Mouse (Mus musculus) ES-E14 (cell line): ENCODE data around the gene Cops4. TPM values are rescaled to one million over a fixed set of nuclear protein-coding genes. Genes with fewer than 3 reads are reported as not detected.

ENCODE experiments used
- DNase-seq: peaks from one replicate; pipeline ENCODE4 v3.0.0-alpha.2; 2013; ENCODE audit warnings: low read depth, low spot score
- H3K27ac ChIP-seq: 2 replicates; pipeline ENCODE4 v1.5.1; 2012; ENCODE audit warnings: low read depth, mild to moderate bottlenecking, low read length, moderate library complexity, mixed read lengths; ENCODE audit not compliant: poor library complexity, insufficient read depth, severe bottlenecking
- H3K36me3 ChIP-seq: 2 replicates; pipeline ENCODE4 v1.6.1; 2012; ENCODE audit warnings: mild to moderate bottlenecking, low read length, moderate library complexity, mixed read lengths; ENCODE audit not compliant: control insufficient read depth, poor library complexity, insufficient read depth, severe bottlenecking
- H3K4me1 ChIP-seq, 2 experiments: fragments of 150-350 bp in 1 of 2; sonication (generic) in 1 of 2; 2 replicates each; pipeline ENCODE4 v1.6.1; 2012; ENCODE audit warnings: low read length in 2 of 2, mild to moderate bottlenecking in 1 of 2, mixed read lengths in 1 of 2; ENCODE audit not compliant: control insufficient read depth in 2 of 2, insufficient read depth in 2 of 2, poor library complexity in 1 of 2
- H3K4me3 ChIP-seq, 2 experiments: fragments of 150-350 bp in 1 of 2; sonication (generic) in 1 of 2; 2 replicates each; pipeline ENCODE4 v1.5.1; 2012; ENCODE audit warnings: low read length in 2 of 2, low read depth in 1 of 2, mild to moderate bottlenecking in 1 of 2, mixed read lengths in 1 of 2; ENCODE audit not compliant: insufficient read depth in 1 of 2, poor library complexity in 1 of 2, severe bottlenecking in 1 of 2
- H3K9ac ChIP-seq: 2 replicates; pipeline ENCODE4 v1.6.1; 2012; ENCODE audit warnings: low read depth, mild to moderate bottlenecking, low read length, mixed read lengths; ENCODE audit not compliant: poor library complexity, insufficient read depth, severe bottlenecking
- H3K9me3 ChIP-seq: fragments of 150-350 bp; sonication (generic); 2 replicates; pipeline ENCODE4 v1.6.1; 2012; ENCODE audit warnings: low read depth, mild to moderate bottlenecking, low read length; ENCODE audit not compliant: control insufficient read depth, insufficient read depth
- CHD2 ChIP-seq: IDR thresholded peaks from 2 replicates; pipeline ENCODE4 v1.6.1; 2014; ENCODE audit warnings: mild to moderate bottlenecking, low read depth, low read length, inconsistent platforms
- HCFC1 ChIP-seq: IDR thresholded peaks from 2 replicates; pipeline ENCODE4 v1.6.1; 2012; ENCODE audit warnings: low read length, inconsistent platforms, borderline replicate concordance; ENCODE audit not compliant: insufficient read depth
- MAFK ChIP-seq: IDR thresholded peaks from 2 replicates; pipeline ENCODE4 v1.6.1; 2014; ENCODE audit warnings: mild to moderate bottlenecking, low read depth, low read length, inconsistent platforms; ENCODE audit not compliant: insufficient read depth
- ZC3H11A ChIP-seq: IDR thresholded peaks from 2 replicates; pipeline ENCODE4 v1.6.1; 2012; ENCODE audit warnings: low read depth, mild to moderate bottlenecking, inconsistent platforms, low read length, borderline replicate concordance
- ZNF384 ChIP-seq: IDR thresholded peaks from 2 replicates; pipeline ENCODE4 v1.6.1; 2012; ENCODE audit warnings: low read depth, low read length, inconsistent platforms
- in situ Hi-C, 2 experiments: fragments of 600-800 bp; cut with MboI; formaldehyde crosslinking; loops; one replicate each; pipeline ENCODE4 v1.15.1; 2025; ENCODE audit warnings: low sequenced_read_pairs in 2 of 2, inconsistent platforms in 1 of 2; ENCODE audit not compliant: unreplicated experiment in 2 of 2
- total RNA-seq: library from RNA; depleted of rRNA; stranded (reverse); fragments of 300-350 nt; gene quantifications from 2 replicates; pipeline ENCODE4 v1.2.3, GENCODE M21; 2012

The Cops4 gene
- total RNA-seq, 1 experiment, result 101 TPM

- no peak for DNase-seq
- H3K4me3 ChIP-seq, result no peak overlapping the region
- peaks cover 31% of the 10 kb centered on the region for H3K9me3 ChIP-seq
- no peak for TF ChIP-seq MAFK
- TF ChIP-seq ZC3H11A, result no peak
- H3K4me1 ChIP-seq, result no peaks in the 10 kb centered on the region
- peaks cover 27% of the 10 kb centered on the region for H3K36me3 ChIP-seq
- H3K27ac ChIP-seq, result no peak overlapping the region
- H3K9ac ChIP-seq, result no peak overlapping the region
- in situ Hi-C loops, result no loop called here
Observed at GRCm38 (mm10) chr5:100523331-100523730, 5.2 kb downstream of the Cops4 start.

GRCm38 (mm10) chr5:100524921-100525320 lies 6.8 kb downstream of the Cops4 start:
- H3K9me3 ChIP-seq, result peaks cover 41% of the 10 kb centered on the region
- no peak for DNase-seq
- TF ChIP-seq ZNF384 (no peak), HCFC1 (no peak), CHD2 (no peak), ZC3H11A (no peak), MAFK (no peak)
- no peak overlapping the region for H3K9ac ChIP-seq
- H3K4me3 ChIP-seq, result no peak overlapping the region
- no peak overlapping the region for H3K27ac ChIP-seq
- peaks cover 36% of the 10 kb centered on the region for H3K36me3 ChIP-seq
- in situ Hi-C loops, result no loop called here
- no peaks in the 10 kb centered on the region for H3K4me1 ChIP-seq

GRCm38 (mm10) chr5:100525620-100526019 lies 7.5 kb downstream of the Cops4 start:
- Histone ChIP-seq H3K4me1 (no peaks in the 10 kb centered on the region), H3K36me3 (peaks cover 41% of the 10 kb centered on the region), H3K9ac (no peak overlapping the region), H3K4me3 (no peak overlapping the region), H3K27ac (no peak overlapping the region), H3K9me3 (peaks cover 41% of the 10 kb centered on the region)
- in situ Hi-C loops, result no loop called here
- no peak for TF ChIP-seq ZC3H11A
- TF ChIP-seq MAFK, result no peak
- no peak for TF ChIP-seq ZNF384
- TF ChIP-seq CHD2, result no peak
- TF ChIP-seq HCFC1, result no peak
- no peak for DNase-seq

GRCm38 (mm10) chr5:100526164-100526563 lies 8.1 kb downstream of the Cops4 start:
- peaks cover 41% of the 10 kb centered on the region for H3K9me3 ChIP-seq
- H3K36me3 ChIP-seq, result peaks cover 46% of the 10 kb centered on the region
- in situ Hi-C loops, result no loop called here
- no peak overlapping the region for H3K9ac ChIP-seq
- no peak overlapping the region for H3K27ac ChIP-seq
- H3K4me3 ChIP-seq, result no peak overlapping the region
- H3K4me1 ChIP-seq, result no peaks in the 10 kb centered on the region
- no peak for TF ChIP-seq ZNF384
- no peak for TF ChIP-seq MAFK
- TF ChIP-seq CHD2, result no peak
- no peak for TF ChIP-seq ZC3H11A
- TF ChIP-seq HCFC1, result no peak
- no peak for DNase-seq

GRCm38 (mm10) chr5:100535826-100536225 lies 17.7 kb downstream of the Cops4 start:
- H3K27ac ChIP-seq, result no peak overlapping the region
- no peak for DNase-seq
- in situ Hi-C loops, result no loop called here
- TF ChIP-seq CHD2, result no peak
- TF ChIP-seq ZNF384, result no peak
- no peak for TF ChIP-seq ZC3H11A
- TF ChIP-seq HCFC1, result no peak
- TF ChIP-seq MAFK, result no peak
- H3K4me1 ChIP-seq, result no peaks in the 10 kb centered on the region
- no peaks in the 10 kb centered on the region for H3K9me3 ChIP-seq
- H3K9ac ChIP-seq, result no peak overlapping the region
- no peak overlapping the region for H3K4me3 ChIP-seq
- H3K36me3 ChIP-seq, result peaks cover 26% of the 10 kb centered on the region
